Mouse (Mus musculus) liver, embryonic 12.5 days (tissue): ENCODE measurements around the gene Tmem87a. TPM values are rescaled to one million over a fixed set of nuclear protein-coding genes. Genes with fewer than 3 reads are reported as not detected.

Source experiments
- ATAC-seq: fragments of 200-750 bp; cut with Nextera tagmentation; 2 replicates; pipeline ENCODE4 v1.8.0; 2017; ENCODE audit warnings: moderate number of reproducible peaks, mild to moderate bottlenecking, moderate library complexity
- H3K27ac ChIP-seq: fragments of 300-500 bp; sonication (generic); 2 replicates; pipeline ENCODE4 v1.5.1; 2016; ENCODE audit warnings: mild to moderate bottlenecking
- H3K27me3 ChIP-seq: fragments of 300-500 bp; sonication (generic); replicated peaks from 2 replicates; pipeline ENCODE4 v1.6.1; 2016; ENCODE audit warnings: mild to moderate bottlenecking, moderate library complexity
- H3K36me3 ChIP-seq: fragments of 300-500 bp; sonication (generic); 2 replicates; pipeline ENCODE4 v1.6.1; 2016; ENCODE audit warnings: mild to moderate bottlenecking, moderate library complexity
- H3K4me1 ChIP-seq: fragments of 300-500 bp; sonication (generic); 2 replicates; pipeline ENCODE4 v1.6.1; 2016
- H3K4me2 ChIP-seq: fragments of 300-500 bp; sonication (generic); 2 replicates; pipeline ENCODE4 v1.6.1; 2016; ENCODE audit warnings: mild to moderate bottlenecking, moderate library complexity
- H3K4me3 ChIP-seq: fragments of 300-500 bp; sonication (generic); 2 replicates; pipeline ENCODE4 v1.5.1; 2016; ENCODE audit warnings: mild to moderate bottlenecking, moderate library complexity
- H3K9ac ChIP-seq: fragments of 300-500 bp; sonication (generic); 2 replicates; pipeline ENCODE4 v1.6.1; 2016; ENCODE audit warnings: mild to moderate bottlenecking, moderate library complexity
- H3K9me3 ChIP-seq: fragments of 300-500 bp; sonication (generic); replicated peaks from 2 replicates; pipeline ENCODE4 v1.6.1; 2016; ENCODE audit warnings: mild to moderate bottlenecking, moderate library complexity
- WGBS: fragments of 180-500 bp; shearing (Covaris S2); methylation state at CpG from one replicate; pipeline ENCODE4 v1.1.7; 2016; ENCODE audit not compliant: insufficient replicate concordance; 5-methylcytosine and 5-hydroxymethylcytosine counted together
- polyA plus RNA-seq: library from polyadenylated mRNA; unstranded; fragments of >200 nt; fragmentation: Nextera tagmentation; extraction: Ambion mirVana; gene quantifications from 2 replicates; pipeline ENCODE4 v1.2.1, GENCODE M21; 2016

Tmem87a gene
- polyA plus RNA-seq, result 5.0 and 5.4 TPM in 2 replicates

GRCm38 (mm10) chr2:120403986-120404822, at the start of gene Tmem87a:
Tmem87a (minus strand) TSS chr2:120404113.
- H3K4me1 ChIP-seq, result peaks cover 42% of the 10 kb centered on the region
- H3K4me2 ChIP-seq, result peak within 1 kb of the TSS; percentile 86
- H3K27ac ChIP-seq, result peak within 1 kb of the TSS; percentile 97
- ATAC-seq, result peak; percentile 99
- no peaks in the 10 kb centered on the region for H3K9me3 ChIP-seq
- peak within 1 kb of the TSS; percentile 82 for H3K4me3 ChIP-seq
- H3K27me3 ChIP-seq, result no peaks in the 10 kb centered on the region
- WGBS, result under 1% methylated on average over 34 of the region's 34 CpGs
- H3K36me3 ChIP-seq, result peaks cover 24% of the 10 kb centered on the region
- H3K9ac ChIP-seq, result peak within 1 kb of the TSS; percentile 82

- Histone ChIP-seq H3K4me2 (no peak overlapping the region), H3K27me3 (no peaks in the 10 kb centered on the region), H3K36me3 (no peaks in the 10 kb centered on the region), H3K9me3 (no peaks in the 10 kb centered on the region), H3K27ac (no peak overlapping the region), H3K4me3 (no peak overlapping the region), H3K4me1 (no peaks in the 10 kb centered on the region), H3K9ac (no peak overlapping the region)
- WGBS, result 71% methylated on average over 4 of the region's 4 CpGs
- ATAC-seq, result no peak
These were observed 48.7 kb upstream of the Tmem87a start for GRCm38 (mm10) chr2:120452600-120452999.

GRCm38 (mm10) chr2:120450724-120451123, 46.8 kb upstream of the Tmem87a start:
- Histone ChIP-seq H3K27me3 (no peaks in the 10 kb centered on the region), H3K36me3 (no peaks in the 10 kb centered on the region), H3K9me3 (no peaks in the 10 kb centered on the region), H3K4me1 (peaks cover 14% of the 10 kb centered on the region), H3K4me3 (no peak overlapping the region), H3K9ac (no peak overlapping the region), H3K27ac (no peak overlapping the region), H3K4me2 (no peak overlapping the region)
- 61% methylated on average over 6 of the region's 6 CpGs for WGBS
- no peak for ATAC-seq

GRCm38 (mm10) chr2:120447306-120447705, 43.4 kb upstream of the Tmem87a start:
- no peak overlapping the region for H3K4me3 ChIP-seq
- no peaks in the 10 kb centered on the region for H3K27me3 ChIP-seq
- H3K27ac ChIP-seq, result no peak overlapping the region
- no peak overlapping the region for H3K4me2 ChIP-seq
- 97% methylated on average over 1 of the region's 1 CpGs for WGBS
- peaks cover 23% of the 10 kb centered on the region for H3K4me1 ChIP-seq
- no peak for ATAC-seq
- no peak overlapping the region for H3K9ac ChIP-seq
- no peaks in the 10 kb centered on the region for H3K36me3 ChIP-seq
- no peaks in the 10 kb centered on the region for H3K9me3 ChIP-seq

GRCm38 (mm10) chr2:120446373-120446772, 42.5 kb upstream of the Tmem87a start:
- WGBS, result 21% methylated on average over 10 of the region's 10 CpGs
- H3K9me3 ChIP-seq, result no peaks in the 10 kb centered on the region
- H3K36me3 ChIP-seq, result no peaks in the 10 kb centered on the region
- H3K9ac ChIP-seq, result 0 out of 2 replicates have a peak overlapping the region, but pooled peaks have one; percentile 35
- H3K4me1 ChIP-seq, result peaks cover 23% of the 10 kb centered on the region
- H3K4me2 ChIP-seq, result peak overlapping the region; percentile 44
- H3K27me3 ChIP-seq, result no peaks in the 10 kb centered on the region
- ATAC-seq, result peak; percentile 99
- H3K27ac ChIP-seq, result peak overlapping the region; percentile 73; the same call in 1 of the 2 replicates
- H3K4me3 ChIP-seq, result no peak overlapping the region

- Histone ChIP-seq H3K4me2 (no peak overlapping the region), H3K9me3 (no peaks in the 10 kb centered on the region), H3K9ac (no peak overlapping the region), H3K27me3 (no peaks in the 10 kb centered on the region), H3K4me3 (no peak overlapping the region), H3K4me1 (peaks cover 23% of the 10 kb centered on the region), H3K36me3 (no peaks in the 10 kb centered on the region), H3K27ac (no peak overlapping the region)
- ATAC-seq, result no peak
- 78% methylated on average over 1 of the region's 1 CpGs for WGBS
These were observed 40.6 kb upstream of the Tmem87a start for GRCm38 (mm10) chr2:120444486-120444885.

- H3K4me2 ChIP-seq, result no peak overlapping the region
- H3K27ac ChIP-seq, result no peak overlapping the region
- H3K36me3 ChIP-seq, result peaks cover 12% of the 10 kb centered on the region
- H3K4me3 ChIP-seq, result no peak overlapping the region
- H3K9me3 ChIP-seq, result no peaks in the 10 kb centered on the region
- ATAC-seq, result no peak
- H3K4me1 ChIP-seq, result peaks cover 7% of the 10 kb centered on the region
- no peaks in the 10 kb centered on the region for H3K27me3 ChIP-seq
- H3K9ac ChIP-seq, result no peak overlapping the region
- WGBS, result 80% methylated on average over 5 of the region's 5 CpGs
These were observed 20.5 kb upstream of the Tmem87a start for GRCm38 (mm10) chr2:120424386-120424785.

GRCm38 (mm10) chr2:120414738-120415414, 11.0 kb upstream of the Tmem87a start:
- Histone ChIP-seq H3K9ac (no peak overlapping the region), H3K27ac (no peak overlapping the region), H3K36me3 (peaks cover 6% of the 10 kb centered on the region; the same call in 1 of the 2 replicates), H3K4me2 (no peak overlapping the region), H3K9me3 (no peaks in the 10 kb centered on the region), H3K4me3 (no peak overlapping the region), H3K27me3 (no peaks in the 10 kb centered on the region), H3K4me1 (peaks cover 18% of the 10 kb centered on the region)
- ATAC-seq, result no peak
- 67% methylated on average over 1 of the region's 1 CpGs for WGBS

- H3K4me2 ChIP-seq, result no peak overlapping the region
- no peak overlapping the region for H3K9ac ChIP-seq
- H3K27ac ChIP-seq, result no peak overlapping the region
- H3K36me3 ChIP-seq, result peaks cover 6% of the 10 kb centered on the region; the same call in 1 of the 2 replicates
- H3K9me3 ChIP-seq, result no peaks in the 10 kb centered on the region
- H3K4me3 ChIP-seq, result no peak overlapping the region
- H3K27me3 ChIP-seq, result no peaks in the 10 kb centered on the region
- peaks cover 18% of the 10 kb centered on the region for H3K4me1 ChIP-seq
- no peak for ATAC-seq
These were observed 10.2 kb upstream of the Tmem87a start for GRCm38 (mm10) chr2:120414113-120414512.

- H3K4me2 ChIP-seq, result peak overlapping the region; percentile 42
- peaks cover 19% of the 10 kb centered on the region for H3K36me3 ChIP-seq
- no peaks in the 10 kb centered on the region for H3K9me3 ChIP-seq
- H3K4me3 ChIP-seq, result no peak overlapping the region
- H3K9ac ChIP-seq, result no peak overlapping the region
- peaks cover 27% of the 10 kb centered on the region for H3K4me1 ChIP-seq
- ATAC-seq, result peak; percentile 97
- WGBS, result 39% methylated on average over 3 of the region's 3 CpGs
- peak overlapping the region; percentile 1; the same call in 1 of the 2 replicates for H3K27ac ChIP-seq
- H3K27me3 ChIP-seq, result no peaks in the 10 kb centered on the region
These were observed 7.2 kb upstream of the Tmem87a start for GRCm38 (mm10) chr2:120411096-120411628.

- H3K27me3 ChIP-seq, result no peaks in the 10 kb centered on the region
- H3K9me3 ChIP-seq, result no peaks in the 10 kb centered on the region
- peaks cover 42% of the 10 kb centered on the region for H3K4me1 ChIP-seq
- H3K36me3 ChIP-seq, result peaks cover 24% of the 10 kb centered on the region
- WGBS, result 14% methylated on average over 14 of the region's 14 CpGs
- ATAC-seq, result no peak
- peak overlapping the region; percentile 97 for H3K27ac ChIP-seq
- peak overlapping the region; percentile 82 for H3K4me3 ChIP-seq
- peak overlapping the region; percentile 86 for H3K4me2 ChIP-seq
- H3K9ac ChIP-seq, result peak overlapping the region; percentile 82
These were observed 1.2 kb upstream of the Tmem87a start for GRCm38 (mm10) chr2:120404823-120405765.
